Mouse (Mus musculus) olfactory bulb, adult 2 months (tissue): ENCODE results near the gene Plekhh3. TPM values are rescaled to one million over a fixed set of nuclear protein-coding genes. Genes with fewer than 3 reads are reported as not detected.
"Not testable (repeated sequence)": the region's sequence is repeated elsewhere in the genome, so short reads cannot be mapped to it uniquely, and the experiment has no call there.

Experiments
- H3K27ac ChIP-seq: fragments of 200-500 bp; 2 replicates; pipeline ENCODE4 v1.5.1; 2012; ENCODE audit warnings: low read depth, low read length; ENCODE audit not compliant: insufficient read depth
- H3K4me1 ChIP-seq: fragments of 200-500 bp; 2 replicates; pipeline ENCODE4 v1.6.1; 2012; ENCODE audit warnings: low read length; ENCODE audit not compliant: control insufficient read depth, insufficient read depth
- H3K4me3 ChIP-seq: fragments of 200-500 bp; 2 replicates; pipeline ENCODE4 v1.5.1; 2012; ENCODE audit warnings: mild to moderate bottlenecking, low read depth, low read length, moderate library complexity; ENCODE audit not compliant: insufficient read depth
- CTCF ChIP-seq: fragments of 200-500 bp; IDR thresholded peaks from 2 replicates; pipeline ENCODE4 v1.5.1; 2012; ENCODE audit warnings: low read depth, mild to moderate bottlenecking, low read length, moderate library complexity; ENCODE audit not compliant: insufficient read depth
- POLR2A ChIP-seq: fragments of 200-500 bp; IDR thresholded peaks from 2 replicates; pipeline ENCODE4 v1.6.1; 2012; ENCODE audit warnings: mild to moderate bottlenecking, low read depth, low read length, moderate library complexity; ENCODE audit not compliant: insufficient read depth
- WGBS: fragments of 180-500 bp; shearing (Covaris S2); methylation state at CpG from one replicate; pipeline ENCODE4 v1.1.7; 2018; 5-methylcytosine and 5-hydroxymethylcytosine counted together
- polyA plus RNA-seq: library from polyadenylated mRNA; stranded (reverse); fragments of >200 nt; gene quantifications from 2 replicates; pipeline ENCODE4 v1.2.4, GENCODE M21; 2012; ENCODE audit warnings: low replicate concordance; ENCODE audit not compliant: missing spikeins, insufficient read depth, insufficient read length

Plekhh3 gene
- polyA plus RNA-seq, 1 experiment = not detected

GRCm38 (mm10) chr11:101167211-101167962, 3.8 kb downstream of the Plekhh3 start:
- WGBS = 83% methylated on average over 19 of the region's 19 CpGs
- no peak overlapping the region for H3K27ac ChIP-seq
- H3K4me3 ChIP-seq = no peak overlapping the region
- TF ChIP-seq CTCF = no peak
- TF ChIP-seq POLR2A = no peak
- peaks cover 32% of the 10 kb centered on the region for H3K4me1 ChIP-seq

DNA sequence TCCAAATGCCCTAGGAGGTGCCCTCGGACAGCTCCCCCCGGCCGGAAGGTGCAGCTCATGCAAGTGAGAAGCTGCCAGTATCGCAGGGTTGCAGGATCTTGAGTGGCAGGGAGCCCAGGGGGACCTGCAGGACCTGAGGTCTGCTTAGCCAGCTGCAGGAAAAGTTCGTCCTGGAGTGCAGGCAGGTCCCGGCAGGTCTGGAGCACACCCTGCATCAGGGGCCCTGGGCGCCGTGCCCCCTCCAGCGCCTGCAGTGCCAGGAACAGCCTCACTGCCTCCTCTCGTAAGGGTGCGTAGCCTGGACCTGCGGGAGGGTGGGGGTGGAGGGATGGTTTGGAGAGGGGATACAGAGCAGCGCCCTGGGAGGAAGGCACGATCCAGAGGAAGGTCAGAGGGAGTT, 4.8 kb downstream of the Plekhh3 start:
- H3K4me3 ChIP-seq = no peak overlapping the region
- TF ChIP-seq POLR2A (no peak), CTCF (no peak)
- peaks cover 31% of the 10 kb centered on the region for H3K4me1 ChIP-seq
- 83% methylated on average over 14 of the region's 14 CpGs for WGBS
- H3K27ac ChIP-seq = no peak overlapping the region

GRCm38 (mm10) chr11:101164677-101165580, 6.2 kb downstream of the Plekhh3 start:
- H3K27ac ChIP-seq = no peak overlapping the region
- no peak for TF ChIP-seq POLR2A
- no peak for TF ChIP-seq CTCF
- 73% methylated on average over 35 of the region's 35 CpGs for WGBS
- H3K4me3 ChIP-seq = no peak overlapping the region
- peaks cover 25% of the 10 kb centered on the region for H3K4me1 ChIP-seq

DNA sequence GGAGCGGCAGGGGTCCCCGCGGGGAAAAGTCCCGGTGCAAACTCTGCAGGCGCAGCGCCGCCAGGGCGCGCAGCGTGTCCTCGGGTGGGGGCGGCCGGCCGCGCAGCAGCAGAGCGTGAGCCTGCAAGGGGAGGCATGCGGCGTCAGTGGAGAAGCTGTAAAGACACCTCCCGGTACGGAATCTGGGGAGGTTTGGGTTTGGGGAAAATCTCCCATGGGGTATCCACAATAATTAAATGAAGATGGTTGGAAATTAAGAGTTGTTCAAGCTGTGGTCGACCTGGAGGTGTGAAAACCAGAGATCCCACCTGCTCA, 6.8 kb downstream of the Plekhh3 start:
- Histone ChIP-seq H3K27ac (no peak overlapping the region), H3K4me1 (peaks cover 20% of the 10 kb centered on the region), H3K4me3 (no peak overlapping the region)
- WGBS = 61% methylated on average over 21 of the region's 21 CpGs
- TF ChIP-seq CTCF (no peak), POLR2A (no peak)

- Histone ChIP-seq H3K27ac (0 out of 2 replicates have a peak overlapping the region, but pooled peaks have one; percentile 1), H3K4me1 (peaks cover 14% of the 10 kb centered on the region), H3K4me3 (no peak overlapping the region)
- no peak for TF ChIP-seq POLR2A
- TF ChIP-seq CTCF = no peak
- 64% methylated on average over 49 of the region's 49 CpGs for WGBS
Measured at GRCm38 (mm10) chr11:101163476-101164350, 7.4 kb downstream of the Plekhh3 start.

- TF ChIP-seq CTCF (no peak), POLR2A (no peak)
- H3K4me3 ChIP-seq = no peak overlapping the region
- H3K4me1 ChIP-seq = peaks cover 13% of the 10 kb centered on the region
- H3K27ac ChIP-seq = no peak overlapping the region
- 41% methylated on average over 5 of the region's 5 CpGs for WGBS
Measured at GRCm38 (mm10) chr11:101162772-101163171, 8.4 kb downstream of the Plekhh3 start.

DNA sequence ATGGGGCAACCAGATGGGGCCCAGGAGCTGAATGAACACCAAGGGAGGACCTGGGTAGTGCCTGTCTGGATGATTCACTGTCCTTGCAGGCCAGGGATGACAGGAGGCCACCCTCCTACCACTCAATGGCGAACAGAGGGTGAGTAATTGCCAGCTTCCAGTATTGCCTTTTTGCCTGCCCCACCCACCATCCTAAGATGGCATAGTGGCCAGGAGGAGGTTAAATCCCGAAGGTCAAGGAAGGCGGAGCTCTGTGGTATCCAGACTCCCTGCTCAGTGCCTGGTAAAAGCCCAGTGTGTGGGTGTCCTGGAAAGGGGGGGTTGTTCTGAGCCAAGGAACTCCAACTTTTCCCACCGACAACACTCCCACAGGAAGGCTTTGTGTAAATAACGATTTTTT, 8.8 kb downstream of the Plekhh3 start:
- H3K4me1 ChIP-seq = peaks cover 13% of the 10 kb centered on the region
- TF ChIP-seq CTCF (no peak), POLR2A (no peak)
- H3K27ac ChIP-seq = peak overlapping the region; percentile 18; the same call in 1 of the 2 replicates
- no peak overlapping the region for H3K4me3 ChIP-seq
- 28% methylated on average over 5 of the region's 5 CpGs for WGBS

DNA sequence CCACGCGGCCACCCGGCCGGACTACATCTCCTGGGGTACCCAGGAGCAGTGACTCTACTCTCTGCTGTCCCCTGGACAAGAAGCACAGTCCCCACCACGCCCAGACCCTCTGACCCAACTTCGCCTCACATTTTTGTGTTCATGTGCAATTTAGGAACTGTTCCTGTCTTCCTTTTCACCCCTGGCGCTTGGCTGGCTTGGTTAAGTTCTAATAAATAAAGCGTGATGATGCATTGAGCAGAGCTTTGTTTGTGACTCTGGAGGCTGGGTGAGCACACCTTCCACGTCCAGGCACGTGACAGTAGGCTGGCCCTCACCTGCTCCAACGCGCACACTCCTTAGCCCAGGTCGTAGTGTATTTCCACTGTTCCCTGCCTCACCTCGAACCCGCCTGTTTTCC, 9.6 kb downstream of the Plekhh3 start:
- TF ChIP-seq CTCF (no peak), POLR2A (no peak)
- Histone ChIP-seq H3K4me1 (peaks cover 16% of the 10 kb centered on the region), H3K27ac (no peak overlapping the region), H3K4me3 (no peak overlapping the region)
- 91% methylated on average over 15 of the region's 15 CpGs for WGBS

DNA sequence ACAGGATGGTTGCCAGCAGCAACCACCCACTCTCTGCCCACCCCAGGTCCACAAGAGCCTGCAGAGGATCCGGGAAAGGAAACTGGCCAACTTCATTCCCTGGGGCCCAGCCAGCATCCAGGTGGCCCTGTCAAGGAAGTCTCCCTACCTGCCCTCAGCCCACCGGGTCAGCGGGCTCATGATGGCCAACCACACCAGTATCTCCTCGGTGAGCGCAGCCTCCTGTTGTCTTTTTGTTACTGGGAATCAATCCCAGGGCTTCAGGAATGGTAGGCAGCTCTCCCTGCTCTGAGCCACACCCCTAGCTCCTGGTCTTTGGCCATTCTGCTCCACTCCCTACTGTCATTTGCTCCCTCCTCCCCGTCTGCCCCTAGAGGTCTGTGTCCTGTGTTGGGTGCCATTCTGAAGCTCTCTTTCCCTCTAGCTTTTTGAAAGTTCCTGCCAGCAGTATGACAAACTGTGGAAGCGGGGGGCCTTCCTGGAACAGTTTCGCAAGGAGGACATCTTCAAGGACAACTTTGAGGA, 10.1 kb downstream of the Plekhh3 start:
- not testable (repeated sequence) for H3K27ac ChIP-seq, H3K4me3 ChIP-seq
- peaks cover 21% of the 10 kb centered on the region for H3K4me1 ChIP-seq
- 83% methylated on average over 8 of the region's 8 CpGs for WGBS

DNA sequence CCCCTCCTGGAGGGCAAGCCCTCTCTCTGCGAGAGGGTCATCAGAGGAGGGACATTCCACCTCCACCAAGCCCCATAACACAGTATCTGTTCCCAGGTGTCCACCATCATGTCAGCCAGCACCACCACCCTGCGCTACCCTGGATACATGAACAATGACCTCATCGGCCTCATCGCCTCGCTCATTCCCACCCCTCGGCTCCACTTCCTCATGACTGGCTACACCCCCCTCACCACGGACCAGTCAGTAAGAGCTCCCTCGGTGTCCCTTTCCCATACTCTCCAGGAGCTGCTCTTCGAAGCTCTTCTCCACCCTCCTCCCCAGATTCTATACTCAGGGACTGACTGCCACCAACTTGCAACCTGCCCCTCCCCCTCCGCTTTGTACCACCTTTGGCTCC, 11.0 kb downstream of the Plekhh3 start:
- 82% methylated on average over 9 of the region's 10 CpGs for WGBS
- H3K4me3 ChIP-seq, H3K27ac ChIP-seq: not testable (repeated sequence)

More for the DNA sequence above, 11.0 kb downstream of the Plekhh3 start:
- peaks cover 27% of the 10 kb centered on the region for H3K4me1 ChIP-seq
